Mouse (Mus musculus): Measurements from ENCODE around the gene Cdk9. TPM values are rescaled to one million over a fixed set of nuclear protein-coding genes. Genes with fewer than 3 reads are reported as not detected.

Cdk9 gene
- polyA plus RNA-seq, 1 experiment from 2014 or later, result 93.3 TPM

- ATAC-seq, result no peak
- DNase-seq (ENCODE audit: low read depth, low spot score), result no peak
- no peak for TF ChIP-seq CTCF (IDR thresholded peaks at IDR 0.05)
- ChIA-PET CTCF (interaction anchor here (0.9 kb wide), 1 partner anchor 47 kb away, joined by 3 read pairs; the partner anchor contains the start of gene Tor2a), POLR2A (interaction anchor here (0.7 to 1.4 kb wide), 2 partner anchors 11 to 31 kb away, joined by 3 read pairs; no protein-coding TSS in a partner anchor)
- H3K27me3 ChIP-seq, result no peaks in the 10 kb centered on the region
- in situ Hi-C loops (cut with MboI; ENCODE audit: low pct_unique_long_range_greater_than_20kb), result loop anchor here (5.0 kb wide), 2 partner anchors 47 to 142 kb away; partner anchors contain the start of gene Tor2a
These were observed 2.5 kb downstream of the Cdk9 start for GRCm38 (mm10) chr2:32710425-32710824.

DNA sequence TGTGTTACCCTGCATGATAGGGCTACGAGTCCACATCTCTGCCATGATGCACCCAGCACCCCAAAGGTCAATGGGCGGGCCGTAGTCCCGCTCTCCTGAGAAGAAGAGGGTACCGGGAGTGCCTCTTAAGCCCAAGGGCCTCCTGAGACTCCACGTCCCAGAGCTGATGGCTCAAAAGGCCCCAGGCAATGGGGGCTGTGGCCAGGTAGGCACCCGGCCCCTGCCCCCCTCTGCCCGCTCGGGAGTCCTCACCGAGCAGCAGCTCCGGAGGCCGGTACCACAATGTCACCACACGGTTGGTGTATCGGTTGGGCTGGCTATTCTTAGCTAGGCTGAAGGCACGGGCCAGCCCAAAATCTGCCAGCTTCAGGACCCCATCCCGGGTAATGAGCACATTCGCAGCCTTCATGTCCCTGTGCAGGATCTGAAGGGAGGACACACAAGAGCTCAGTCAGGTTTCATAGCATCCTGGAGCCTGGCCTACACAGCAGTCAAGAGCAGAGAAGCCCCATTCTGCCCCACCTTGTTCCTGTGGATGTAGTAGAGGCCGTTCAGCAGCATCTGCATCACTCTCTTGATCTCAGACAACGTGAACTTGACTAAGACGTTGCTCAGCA lies 3.2 kb downstream of the Cdk9 start:
- H3K27me3 ChIP-seq, result no peaks in the 10 kb centered on the region
- no peak for DNase-seq (ENCODE audit: low read depth, low spot score)
- POLR2A ChIA-PET, result interaction anchor here (0.7 to 1.1 kb wide), 4 partner anchors 10 to 79 kb away, joined by 3 read pairs; partner anchors contain the start of gene Tor2a
- CTCF ChIA-PET, result interaction anchor here (0.7 to 2.1 kb wide), 11 partner anchors 13 to 133 kb away, joined by 3 to 7 read pairs (median 4); partner anchors contain the start of genes St6galnac4 and Tor2a
- no peak for TF ChIP-seq CTCF (IDR thresholded peaks at IDR 0.05)
- ATAC-seq, result no peak
- in situ Hi-C loops (cut with MboI; ENCODE audit: low pct_unique_long_range_greater_than_20kb), result loop anchor here (5.0 kb wide), 2 partner anchors 48 to 143 kb away; partner anchors contain the start of gene Tor2a

- no peak for TF ChIP-seq CTCF (IDR thresholded peaks at IDR 0.05)
- ATAC-seq, result no peak
- DNase-seq (ENCODE audit: low read depth, low spot score), result no peak
- in situ Hi-C loops (cut with MboI; ENCODE audit: low pct_unique_long_range_greater_than_20kb), result no loop called here
- CTCF ChIA-PET, result interaction anchor here (0.7 to 2.1 kb wide), 12 partner anchors 12 to 132 kb away, joined by 3 to 7 read pairs (median 5); partner anchors contain the start of genes St6galnac4 and Tor2a
- no peaks in the 10 kb centered on the region for H3K27me3 ChIP-seq
- POLR2A ChIA-PET, result interaction anchor here (1.1 kb wide), 3 partner anchors 9 to 78 kb away, joined by 3 read pairs; partner anchors contain the start of gene Tor2a
These were observed 4.2 kb downstream of the Cdk9 start for GRCm38 (mm10) chr2:32708643-32709042.

DNA sequence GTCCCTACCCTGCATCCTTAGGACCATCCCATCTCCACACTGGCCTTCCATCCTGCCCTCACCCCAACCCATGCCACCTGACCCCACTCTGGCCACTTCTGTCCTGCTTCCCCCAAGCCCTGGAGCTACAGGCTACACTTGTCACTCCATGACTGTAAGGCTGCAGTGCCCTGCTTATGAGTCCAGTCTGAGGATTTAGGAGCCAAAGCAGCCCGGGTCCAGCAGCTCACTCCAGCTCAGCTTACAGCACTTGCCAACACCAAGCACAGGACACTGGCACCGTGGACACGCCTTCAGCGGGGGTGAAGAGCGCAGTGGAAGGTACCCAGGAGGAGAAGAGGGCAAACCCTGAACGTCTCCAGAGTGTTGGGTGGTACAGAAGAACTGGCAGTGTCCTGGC lies 5.9 kb downstream of the Cdk9 start:
- ATAC-seq (no peak), DNase-seq (ENCODE audit: low read depth, low spot score) (no peak)
- ChIA-PET CTCF (interaction anchor here (1.1 kb wide), 1 partner anchor 50 kb away, joined by 4 read pairs; the partner anchor contains the start of gene Tor2a), POLR2A (no interaction called here)
- no peaks in the 10 kb centered on the region for H3K27me3 ChIP-seq
- in situ Hi-C loops (cut with MboI; ENCODE audit: low pct_unique_long_range_greater_than_20kb), result no loop called here
- no peak for TF ChIP-seq CTCF (IDR thresholded peaks at IDR 0.05)

DNA sequence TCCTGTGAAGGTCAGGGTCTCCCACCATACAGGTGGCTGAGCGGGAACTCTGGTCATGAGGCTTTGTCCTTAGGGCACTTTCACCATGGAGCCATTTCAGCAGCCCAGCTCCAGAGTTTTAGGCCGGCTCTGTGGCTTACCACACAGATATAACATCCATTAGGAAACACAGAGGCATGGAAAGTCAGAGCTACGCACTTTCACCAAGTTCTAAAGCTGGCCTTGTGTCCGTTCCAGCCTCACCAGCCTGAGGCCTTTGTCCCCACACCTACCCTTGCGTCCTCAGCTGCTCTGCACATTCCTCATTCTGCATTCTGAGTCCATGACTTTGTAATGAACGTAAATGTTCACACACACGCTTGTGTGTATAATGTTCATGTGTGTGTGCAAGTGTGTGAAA lies 7.9 kb downstream of the Cdk9 start:
- POLR2A ChIA-PET, result interaction anchor here (0.6 kb wide), 1 partner anchor 127 kb away, joined by 4 read pairs; no protein-coding TSS in a partner anchor
- in situ Hi-C loops (cut with MboI; ENCODE audit: low pct_unique_long_range_greater_than_20kb), result no loop called here
- DNase-seq (ENCODE audit: low read depth, low spot score) (no peak), ATAC-seq (no peak)
- no peaks in the 10 kb centered on the region for H3K27me3 ChIP-seq
- TF ChIP-seq CTCF (IDR thresholded peaks at IDR 0.05), result no peak
- CTCF ChIA-PET, result interaction anchor here (1.0 kb wide), 1 partner anchor 73 kb away, joined by 3 read pairs; no protein-coding TSS in a partner anchor

DNA sequence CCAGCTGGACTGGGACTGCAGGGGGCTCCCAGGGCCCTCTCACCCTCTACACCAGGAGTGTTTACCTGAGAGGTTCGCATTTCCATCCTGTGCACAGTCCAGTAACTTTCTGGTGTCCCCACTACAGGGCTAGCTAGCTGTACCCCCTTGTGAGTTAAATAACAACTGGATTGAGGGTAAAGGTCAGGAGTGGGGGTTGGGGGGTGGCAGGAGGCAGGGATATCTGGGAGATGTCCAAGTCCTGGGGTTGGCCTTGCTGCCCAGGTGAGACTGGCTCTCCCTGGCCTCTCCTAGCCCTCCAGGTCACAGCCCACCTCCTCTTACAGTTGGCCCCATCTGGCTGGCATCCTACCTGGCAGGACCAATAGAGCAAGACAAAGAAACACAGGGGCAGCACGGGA lies 8.9 kb downstream of the Cdk9 start, which contains the start of gene Fpgs:
Fpgs (minus strand) TSS at position 125 of the 401 bp plus-strand sequence.
- no peaks in the 10 kb centered on the region for H3K27me3 ChIP-seq
- ChIA-PET POLR2A (interaction anchor here (0.6 to 1.3 kb wide), 2 partner anchors 8 to 65 kb away, joined by 4 to 5 read pairs; no protein-coding TSS in a partner anchor), CTCF (no interaction called here)
- ATAC-seq, result no peak
- in situ Hi-C loops (cut with MboI; ENCODE audit: low pct_unique_long_range_greater_than_20kb), result no loop called here
- no peak for DNase-seq (ENCODE audit: low read depth, low spot score)
- TF ChIP-seq CTCF (IDR thresholded peaks at IDR 0.05), result no peak

DNA sequence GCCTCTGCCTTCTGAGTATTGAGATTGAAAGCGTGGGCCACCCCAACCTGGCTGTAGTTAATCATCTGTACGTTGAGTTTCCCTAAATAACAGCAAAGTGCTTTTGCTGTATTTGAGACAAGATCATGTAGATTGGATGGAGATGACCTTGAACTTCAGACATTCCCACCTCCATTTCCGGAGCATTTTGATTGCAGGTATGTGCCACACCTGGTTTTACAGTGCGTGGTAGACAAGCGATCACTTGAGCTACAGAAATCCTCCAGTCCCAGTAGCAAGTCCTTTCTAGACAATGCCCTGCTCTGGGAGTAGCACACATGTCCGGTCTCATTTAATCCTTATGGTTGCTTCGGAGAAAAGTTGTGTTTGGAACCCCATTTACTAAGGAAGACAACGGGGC lies 9.8 kb downstream of the Cdk9 start:
- TF ChIP-seq CTCF (IDR thresholded peaks at IDR 0.05), result no peak
- ATAC-seq, result no peak
- DNase-seq (ENCODE audit: low read depth, low spot score), result no peak
- H3K27me3 ChIP-seq, result no peaks in the 10 kb centered on the region
- in situ Hi-C loops (cut with MboI; ENCODE audit: low pct_unique_long_range_greater_than_20kb), result no loop called here
- ChIA-PET CTCF (no interaction called here), POLR2A (interaction anchor here (1.3 kb wide), 1 partner anchor 9 kb away, joined by 4 read pairs; no protein-coding TSS in a partner anchor)

DNA sequence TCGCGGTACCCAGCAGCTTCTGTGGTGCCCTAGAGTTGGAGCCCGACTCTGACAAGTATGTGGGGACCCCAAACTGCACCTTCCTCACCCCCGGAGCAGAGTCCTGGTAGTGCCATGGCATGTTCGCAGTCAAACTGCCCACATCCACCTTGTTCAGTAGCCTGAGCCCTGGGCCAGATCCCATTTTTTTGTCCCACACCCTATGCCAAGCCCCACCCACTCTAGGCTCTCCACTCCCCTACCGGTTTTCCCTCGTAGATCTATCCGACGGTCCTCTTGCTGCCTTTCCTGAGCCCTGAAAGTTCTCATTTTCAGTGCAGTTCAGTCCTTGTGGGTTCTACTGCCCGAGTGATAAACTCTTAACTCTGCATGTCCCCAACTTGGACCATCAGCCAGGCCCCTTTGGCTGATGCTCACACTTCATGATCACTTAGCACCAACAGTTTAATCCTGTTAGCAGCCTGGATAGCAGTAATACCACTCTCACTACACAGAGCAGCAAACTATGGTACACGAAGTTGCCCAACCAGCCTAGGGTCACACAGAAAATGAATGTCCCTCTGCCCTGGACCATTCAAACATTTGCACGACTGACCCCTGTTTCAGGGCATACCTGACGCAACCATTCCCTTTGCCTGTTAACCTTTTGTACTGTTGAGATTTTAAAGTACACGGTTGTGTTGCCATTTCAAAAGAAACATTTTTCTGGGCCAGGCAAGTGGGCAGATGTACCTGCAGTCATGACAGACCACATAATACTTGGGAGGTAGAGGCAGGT lies 11.7 kb downstream of the Cdk9 start:
- ChIA-PET POLR2A (no interaction called here), CTCF (interaction anchor here (1.3 kb wide), 1 partner anchor 69 kb away, joined by 4 read pairs; no protein-coding TSS in a partner anchor)
- in situ Hi-C loops (cut with MboI; ENCODE audit: low pct_unique_long_range_greater_than_20kb), result no loop called here
- no peak for TF ChIP-seq CTCF (IDR thresholded peaks at IDR 0.05)
- H3K27me3 ChIP-seq, result no peaks in the 10 kb centered on the region
- DNase-seq (ENCODE audit: low read depth, low spot score) (no peak), ATAC-seq (no peak)

- DNase-seq (ENCODE audit: low read depth, low spot score) (no peak), ATAC-seq (no peak)
- in situ Hi-C loops (cut with MboI; ENCODE audit: low pct_unique_long_range_greater_than_20kb), result no loop called here
- H3K27me3 ChIP-seq, result no peaks in the 10 kb centered on the region
- POLR2A ChIA-PET, result interaction anchor here (1.0 to 1.3 kb wide), 2 partner anchors 10 to 11 kb away, joined by 3 read pairs; no protein-coding TSS in a partner anchor
- CTCF ChIA-PET, result no interaction called here
- no peak for TF ChIP-seq CTCF (IDR thresholded peaks at IDR 0.05)
These were observed 13.2 kb downstream of the Cdk9 start for GRCm38 (mm10) chr2:32699680-32700079.

DNA sequence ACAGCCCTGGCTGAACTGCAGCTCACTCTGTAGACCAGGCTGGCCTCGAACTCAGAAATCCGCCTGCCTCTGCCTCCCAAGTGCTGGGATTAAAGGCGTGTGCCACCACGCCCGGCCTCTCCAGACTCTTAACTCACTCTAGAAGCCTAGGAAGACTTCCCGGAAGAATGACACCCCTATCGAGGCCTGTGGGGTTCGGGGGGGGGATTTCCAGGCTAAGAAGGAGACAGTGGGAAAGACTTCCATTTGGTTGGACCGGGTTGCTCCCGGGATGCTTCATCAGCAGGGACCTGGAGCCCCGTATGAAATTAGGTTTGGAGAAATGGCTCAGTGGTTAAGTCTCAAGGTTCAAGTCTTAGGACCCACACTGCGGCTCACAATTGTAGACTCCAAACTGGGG lies 18.2 kb downstream of the Cdk9 start:
- CTCF ChIA-PET, result interaction anchor here (1.4 to 2.7 kb wide), 2 partner anchors 14 to 63 kb away, joined by 7 to 12 read pairs; no protein-coding TSS in a partner anchor
- no peak for TF ChIP-seq CTCF (IDR thresholded peaks at IDR 0.05)
- in situ Hi-C loops (cut with MboI; ENCODE audit: low pct_unique_long_range_greater_than_20kb), result no loop called here
- no peak for DNase-seq (ENCODE audit: low read depth, low spot score)
- no peaks in the 10 kb centered on the region for H3K27me3 ChIP-seq
- no peak for ATAC-seq
- POLR2A ChIA-PET, result interaction anchor here (1.0 kb wide), 1 partner anchor 87 kb away, joined by 3 read pairs; no protein-coding TSS in a partner anchor
